Mouse (Mus musculus) bone marrow macrophage, adult 2 months (primary cell): Measurements from ENCODE around the gene Cdcp2. TPM values are rescaled to one million over a fixed set of nuclear protein-coding genes. Genes with fewer than 3 reads are reported as not detected.

Experiments
- H3K27ac ChIP-seq: 2 replicates; pipeline ENCODE4 v1.5.1; 2012; ENCODE audit warnings: low read depth, low read length; ENCODE audit not compliant: insufficient read depth
- H3K4me1 ChIP-seq: 2 replicates; pipeline ENCODE4 v1.6.1; 2012; ENCODE audit warnings: low read length; ENCODE audit not compliant: control insufficient read depth, insufficient read depth
- H3K4me3 ChIP-seq: 2 replicates; pipeline ENCODE4 v1.5.1; 2012; ENCODE audit warnings: mild to moderate bottlenecking, low read length, moderate library complexity; ENCODE audit not compliant: insufficient read depth
- CTCF ChIP-seq: IDR thresholded peaks from 2 replicates; pipeline ENCODE4 v1.5.1; 2012; ENCODE audit warnings: low read depth, mild to moderate bottlenecking, low read length, moderate library complexity
- POLR2A ChIP-seq: IDR thresholded peaks from 2 replicates; pipeline ENCODE4 v1.6.1; 2012; ENCODE audit warnings: mild to moderate bottlenecking, low read depth, low read length, borderline replicate concordance
- polyA plus RNA-seq: library from polyadenylated mRNA; stranded (reverse); fragments of >200 nt; gene quantifications from 2 replicates; pipeline ENCODE4 v1.2.4, GENCODE M21; 2012; ENCODE audit not compliant: missing spikeins, insufficient read depth, insufficient read length

Gene Cdcp2
- polyA plus RNA-seq, 1 experiment = not detected

GRCm38 (mm10) chr4:107084343-107084742, 12.3 kb upstream of the Cdcp2 start:
- H3K4me1 ChIP-seq = peaks cover 55% of the 10 kb centered on the region
- peak overlapping the region; percentile 56 for H3K27ac ChIP-seq
- H3K4me3 ChIP-seq = no peak overlapping the region
- no peak for TF ChIP-seq POLR2A

- H3K4me1 ChIP-seq = peaks cover 50% of the 10 kb centered on the region
- no peak for TF ChIP-seq CTCF
- TF ChIP-seq POLR2A = no peak
- peak overlapping the region; percentile 56; the same call in 1 of the 2 replicates for H3K27ac ChIP-seq
- H3K4me3 ChIP-seq = no peak overlapping the region
Measured at GRCm38 (mm10) chr4:107084858-107085257, 11.8 kb upstream of the Cdcp2 start.

GRCm38 (mm10) chr4:107091696-107092095, 5.0 kb upstream of the Cdcp2 start:
- peaks cover 6% of the 10 kb centered on the region; the same call in 1 of the 2 replicates for H3K4me1 ChIP-seq
- no peak for TF ChIP-seq POLR2A
- TF ChIP-seq CTCF = no peak
- H3K4me3 ChIP-seq = no peak overlapping the region
- no peak overlapping the region for H3K27ac ChIP-seq

GRCm38 (mm10) chr4:107094484-107095187, 2.1 kb upstream of the Cdcp2 start:
- H3K4me3 ChIP-seq = no peak overlapping the region
- H3K4me1 ChIP-seq = peaks cover 6% of the 10 kb centered on the region; the same call in 1 of the 2 replicates
- H3K27ac ChIP-seq = no peak overlapping the region
- no peak for TF ChIP-seq POLR2A
- TF ChIP-seq CTCF = no peak

- H3K4me1 ChIP-seq = peaks cover 6% of the 10 kb centered on the region; the same call in 1 of the 2 replicates
- H3K27ac ChIP-seq = no peak overlapping the region
- TF ChIP-seq CTCF = no peak
- H3K4me3 ChIP-seq = no peak overlapping the region
Measured at GRCm38 (mm10) chr4:107096043-107096442, 648 bp upstream of the Cdcp2 start.

- H3K27ac ChIP-seq = no peak overlapping the region
- TF ChIP-seq POLR2A (no peak), CTCF (no peak)
- H3K4me3 ChIP-seq = no peak overlapping the region
- H3K4me1 ChIP-seq = peaks cover 6% of the 10 kb centered on the region; the same call in 1 of the 2 replicates
Measured at GRCm38 (mm10) chr4:107097871-107098270, 1.2 kb downstream of the Cdcp2 start.

GRCm38 (mm10) chr4:107098375-107098774, 1.7 kb downstream of the Cdcp2 start:
- Histone ChIP-seq H3K4me1 (peaks cover 6% of the 10 kb centered on the region; the same call in 1 of the 2 replicates), H3K27ac (no peak overlapping the region)
- TF ChIP-seq POLR2A (no peak), CTCF (no peak)

GRCm38 (mm10) chr4:107098791-107099525, 2.3 kb downstream of the Cdcp2 start:
- H3K27ac ChIP-seq = no peak overlapping the region
- no peak for TF ChIP-seq POLR2A
- no peak for TF ChIP-seq CTCF
- no peak overlapping the region for H3K4me3 ChIP-seq
- peaks cover 6% of the 10 kb centered on the region; the same call in 1 of the 2 replicates for H3K4me1 ChIP-seq

More at GRCm38 (mm10) chr4:107098375-107098774, 1.7 kb downstream of the Cdcp2 start:
- H3K4me3 ChIP-seq = no peak overlapping the region

- no peaks in the 10 kb centered on the region for H3K4me1 ChIP-seq
- no peak overlapping the region for H3K4me3 ChIP-seq
- TF ChIP-seq CTCF = no peak
- TF ChIP-seq POLR2A = no peak
- no peak overlapping the region for H3K27ac ChIP-seq
Measured at GRCm38 (mm10) chr4:107102220-107102619, 5.5 kb downstream of the Cdcp2 start.

GRCm38 (mm10) chr4:107106777-107107176, 10.1 kb downstream of the Cdcp2 start:
- H3K4me3 ChIP-seq = no peak overlapping the region
- no peak overlapping the region for H3K27ac ChIP-seq
- H3K4me1 ChIP-seq = no peaks in the 10 kb centered on the region
- TF ChIP-seq CTCF (no peak), POLR2A (no peak)
